Mouse (Mus musculus) bone marrow, adult 2 months (tissue): ENCODE measurements around the gene Pak7. TPM values are rescaled to one million over a fixed set of nuclear protein-coding genes. Genes with fewer than 3 reads are reported as not detected.

Experiments
- H3K27ac ChIP-seq: fragments of 200-500 bp; 2 replicates; pipeline ENCODE4 v1.5.1; 2012; ENCODE audit warnings: low read depth, mild to moderate bottlenecking, control low read depth, inconsistent platforms, low read length; ENCODE audit not compliant: control insufficient read depth, poor library complexity, insufficient read depth
- H3K4me1 ChIP-seq: fragments of 200-500 bp; 2 replicates; pipeline ENCODE4 v1.6.1; 2011; ENCODE audit warnings: low read length; ENCODE audit not compliant: control insufficient read depth, insufficient read depth
- H3K4me3 ChIP-seq: fragments of 200-500 bp; replicated peaks from 2 replicates; pipeline ENCODE3; 2011; ENCODE audit warnings: mild to moderate bottlenecking, low read depth, low read length, control low read depth; ENCODE audit not compliant: control insufficient read depth
- CTCF ChIP-seq: fragments of 200-500 bp; IDR thresholded peaks from 2 replicates; pipeline ENCODE4 v1.5.1; 2011; ENCODE audit warnings: low read length, control low read depth; ENCODE audit not compliant: control insufficient read depth, insufficient read depth
- POLR2A ChIP-seq: fragments of 200-500 bp; IDR thresholded peaks from 2 replicates; pipeline ENCODE4 v1.6.1; 2011; ENCODE audit warnings: low read depth, mild to moderate bottlenecking, control low read depth, low read length, borderline replicate concordance; ENCODE audit not compliant: control insufficient read depth
- WGBS: fragments of 180-500 bp; shearing (Covaris S2); methylation state at CpG from one replicate; pipeline ENCODE4 v1.1.7; 2018; 5-methylcytosine and 5-hydroxymethylcytosine counted together
- polyA plus RNA-seq: library from polyadenylated mRNA; stranded (reverse); fragments of >200 nt; gene quantifications from 2 replicates; pipeline ENCODE4 v1.2.4, GENCODE M21; 2011; ENCODE audit warnings: low replicate concordance; ENCODE audit not compliant: missing spikeins, insufficient read depth, insufficient read length

The Pak7 gene
- polyA plus RNA-seq, 1 experiment: not detected

DNA sequence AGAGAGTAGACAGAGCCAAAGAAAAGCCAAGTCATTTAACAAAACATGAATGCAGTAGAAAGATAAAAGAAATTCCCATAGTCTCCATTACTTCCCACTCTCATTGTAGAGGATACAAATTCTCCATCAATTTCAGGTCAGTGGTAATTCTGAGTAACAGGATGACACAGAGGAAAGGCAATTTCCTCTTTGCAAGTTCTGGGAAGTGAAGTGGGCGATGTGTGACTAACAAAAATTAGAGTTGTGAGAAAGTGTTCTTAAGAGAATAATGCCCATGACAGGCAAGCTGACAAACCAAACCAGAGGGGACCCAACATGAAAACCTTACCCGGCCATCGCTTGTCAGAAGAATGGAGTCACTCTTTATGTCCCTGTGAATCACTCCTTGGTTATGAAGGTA is 290.6 kb downstream of the Pak7 start:
- Histone ChIP-seq H3K4me3 (no peak overlapping the region), H3K27ac (no peak overlapping the region), H3K4me1 (no peaks in the 10 kb centered on the region)
- 61% methylated on average over 3 of the region's 3 CpGs for WGBS
- TF ChIP-seq CTCF (no peak), POLR2A (no peak)

DNA sequence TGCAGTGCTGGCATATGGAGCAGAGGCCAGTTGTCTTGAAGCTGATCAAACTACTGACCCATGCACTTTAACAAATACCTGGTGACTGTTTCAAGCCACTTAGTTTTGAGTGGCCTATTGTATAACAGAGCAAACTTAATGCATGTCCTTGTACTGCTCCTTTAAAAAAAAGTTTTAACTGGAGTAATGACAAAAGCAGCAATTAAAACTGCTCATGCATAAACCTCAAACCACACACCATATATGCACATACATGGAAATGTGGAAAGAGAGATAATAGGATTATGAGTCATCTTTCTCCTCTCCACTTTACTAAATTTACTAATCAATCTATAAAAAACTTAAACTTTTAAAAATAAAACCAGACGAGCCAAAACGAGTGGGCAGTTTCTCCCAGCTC is 291.8 kb downstream of the Pak7 start:
- 18% methylated on average over 2 of the region's 2 CpGs for WGBS
- Histone ChIP-seq H3K27ac (no peak overlapping the region), H3K4me1 (no peaks in the 10 kb centered on the region), H3K4me3 (no peak overlapping the region)
- TF ChIP-seq CTCF (no peak), POLR2A (no peak)

DNA sequence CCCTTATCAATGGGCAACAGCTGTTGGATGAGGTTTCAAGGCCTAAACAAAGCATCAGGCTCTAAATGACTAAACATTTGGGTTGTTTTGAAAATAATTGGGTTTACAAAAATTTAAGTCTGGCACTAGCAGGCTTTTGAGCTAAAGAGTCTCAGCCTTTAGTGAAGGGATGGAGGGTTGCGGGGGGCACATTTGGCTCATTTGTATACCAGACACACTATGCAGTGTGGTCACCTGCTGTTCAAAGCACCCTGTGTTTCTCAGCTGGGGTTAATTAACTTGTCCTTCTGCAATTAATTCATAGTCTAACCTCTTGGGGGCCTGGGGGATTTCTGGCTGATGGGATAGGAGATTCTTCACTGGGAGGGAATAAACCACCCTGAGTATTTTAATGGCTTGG is 323.4 kb downstream of the Pak7 start:
- 90% methylated on average over 1 of the region's 1 CpGs for WGBS
- H3K4me1 ChIP-seq: no peaks in the 10 kb centered on the region
- no peak for TF ChIP-seq POLR2A
- TF ChIP-seq CTCF: no peak

DNA sequence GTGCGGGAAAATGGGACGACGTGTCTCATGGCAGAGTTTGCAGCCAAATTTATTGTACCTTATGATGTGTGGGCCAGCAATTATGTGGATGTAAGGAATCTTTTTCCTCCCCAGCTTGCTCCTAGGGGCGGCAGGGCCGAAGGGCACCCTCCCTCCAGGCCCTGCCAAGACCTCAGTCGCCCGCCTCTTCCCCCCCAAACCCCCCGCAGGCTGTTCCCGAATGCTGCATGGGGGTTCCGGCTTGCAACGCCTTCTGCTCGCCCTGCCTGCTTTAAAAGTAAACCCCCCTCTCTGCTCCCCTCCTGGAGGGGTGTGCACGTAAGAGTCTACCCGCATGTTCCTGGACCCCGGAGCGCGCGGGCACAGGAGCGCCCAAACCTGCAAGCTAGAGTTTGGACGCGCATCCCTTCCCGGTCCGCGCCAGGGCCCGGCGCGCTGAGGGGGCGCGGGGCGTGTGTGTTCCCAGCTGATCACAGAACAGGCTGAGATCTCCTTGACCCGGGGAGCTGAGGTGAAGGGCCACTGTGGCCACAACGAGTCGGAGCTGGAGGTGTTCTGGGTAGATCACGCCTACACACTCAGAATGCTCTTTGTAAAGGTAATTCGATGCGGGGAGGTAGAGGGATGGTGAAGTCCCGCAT is 328.6 kb downstream of the Pak7 start:
- H3K4me1 ChIP-seq: no peaks in the 10 kb centered on the region
- 5% methylated on average over 37 of the region's 37 CpGs for WGBS
- TF ChIP-seq POLR2A (no peak), CTCF (no peak)
- H3K4me3 ChIP-seq: no peak overlapping the region
- H3K27ac ChIP-seq: no peak overlapping the region

More for the DNA sequence above, 323.4 kb downstream of the Pak7 start:
- Histone ChIP-seq H3K4me3 (no peak overlapping the region), H3K27ac (no peak overlapping the region)

DNA sequence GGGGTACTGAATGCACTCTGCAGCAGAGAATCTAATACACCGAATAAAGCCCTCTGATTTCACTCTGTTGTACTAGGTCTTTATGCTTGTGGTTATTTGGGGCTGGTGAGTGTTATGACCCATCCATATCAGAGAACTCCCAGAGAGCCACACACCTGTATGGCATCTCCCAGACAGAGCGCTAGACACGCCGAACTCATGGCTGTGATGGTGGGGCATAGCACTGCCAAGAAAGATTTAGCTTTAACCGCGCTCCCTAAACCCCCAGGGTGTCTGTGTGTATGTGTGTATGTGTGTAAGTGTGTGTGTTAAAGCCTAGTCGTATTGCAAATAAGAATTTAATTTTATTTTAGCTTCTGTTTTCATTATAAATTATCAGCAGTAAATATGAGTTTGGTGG is 329.4 kb downstream of the Pak7 start:
- no peak overlapping the region for H3K4me3 ChIP-seq
- H3K4me1 ChIP-seq: no peaks in the 10 kb centered on the region
- TF ChIP-seq CTCF (no peak), POLR2A (no peak)

DNA sequence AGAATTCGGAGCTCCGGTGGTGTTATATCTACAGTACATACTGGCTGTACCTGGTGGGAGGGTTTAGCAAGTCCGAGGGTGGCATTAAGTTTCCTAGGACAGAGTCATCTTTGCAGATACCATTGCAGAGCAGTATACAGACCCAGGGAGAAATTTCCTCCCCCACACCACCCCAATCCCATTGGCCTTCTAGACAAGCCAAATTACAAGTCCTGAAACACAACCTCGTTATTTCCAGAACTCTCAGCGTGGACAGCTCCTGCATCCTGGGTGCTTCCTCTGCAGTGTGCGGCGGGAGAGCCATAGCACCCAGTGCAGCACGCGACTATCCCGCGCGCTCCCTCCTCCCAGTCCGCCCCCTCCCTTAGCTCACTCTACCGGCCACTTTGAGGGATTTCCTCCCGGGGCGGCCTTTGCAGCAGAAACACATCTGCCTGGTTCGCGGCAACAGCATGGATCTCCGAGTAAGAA is 329.9 kb downstream of the Pak7 start:
- H3K4me3 ChIP-seq: no peak overlapping the region
- H3K4me1 ChIP-seq: no peaks in the 10 kb centered on the region
- WGBS: 7% methylated on average over 19 of the region's 19 CpGs
- H3K27ac ChIP-seq: no peak overlapping the region
- TF ChIP-seq POLR2A: no peak
- TF ChIP-seq CTCF: no peak

More for the DNA sequence above, 329.4 kb downstream of the Pak7 start:
- WGBS: 13% methylated on average over 7 of the region's 7 CpGs
- H3K27ac ChIP-seq: no peak overlapping the region

DNA sequence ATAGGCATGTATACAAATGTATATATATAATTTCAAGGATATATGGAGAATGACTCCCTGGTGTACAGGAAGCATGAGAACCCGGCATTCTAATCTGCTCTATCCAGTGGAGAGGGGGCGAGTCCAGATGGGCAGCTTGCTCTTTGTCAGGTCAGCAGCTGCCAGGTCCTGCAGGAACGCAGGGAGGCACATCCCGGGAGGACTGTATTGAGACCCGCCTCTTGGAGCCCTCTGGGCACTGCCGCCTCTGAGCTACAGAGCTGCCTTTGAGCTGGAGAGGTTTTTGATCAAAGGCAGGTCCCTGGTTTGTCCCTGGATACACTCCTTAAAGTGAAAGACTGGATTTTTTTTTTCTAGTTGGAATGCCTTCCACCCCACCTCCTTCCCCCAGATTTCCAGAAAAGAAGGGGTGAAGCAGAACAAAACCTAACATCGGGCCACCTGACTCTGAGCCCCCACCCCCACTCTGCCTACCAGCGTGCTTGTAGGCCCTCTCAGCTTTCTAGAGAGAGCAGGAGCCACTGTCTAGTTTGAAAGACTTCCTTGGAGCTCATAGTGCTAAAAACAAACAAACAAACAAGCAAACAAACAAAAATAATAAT is 336.0 kb downstream of the Pak7 start, which contains the start of gene Lamp5:
Gene Lamp5, plus strand, starts transcription at position 552 of the 602 bp plus-strand sequence.
- no peak within 1 kb of the TSS for H3K27ac ChIP-seq
- 26% methylated on average over 8 of the region's 8 CpGs for WGBS
- TF ChIP-seq CTCF (no peak), POLR2A (no peak)
- H3K4me1 ChIP-seq: no peaks in the 10 kb centered on the region
- no peak within 1 kb of the TSS for H3K4me3 ChIP-seq

DNA sequence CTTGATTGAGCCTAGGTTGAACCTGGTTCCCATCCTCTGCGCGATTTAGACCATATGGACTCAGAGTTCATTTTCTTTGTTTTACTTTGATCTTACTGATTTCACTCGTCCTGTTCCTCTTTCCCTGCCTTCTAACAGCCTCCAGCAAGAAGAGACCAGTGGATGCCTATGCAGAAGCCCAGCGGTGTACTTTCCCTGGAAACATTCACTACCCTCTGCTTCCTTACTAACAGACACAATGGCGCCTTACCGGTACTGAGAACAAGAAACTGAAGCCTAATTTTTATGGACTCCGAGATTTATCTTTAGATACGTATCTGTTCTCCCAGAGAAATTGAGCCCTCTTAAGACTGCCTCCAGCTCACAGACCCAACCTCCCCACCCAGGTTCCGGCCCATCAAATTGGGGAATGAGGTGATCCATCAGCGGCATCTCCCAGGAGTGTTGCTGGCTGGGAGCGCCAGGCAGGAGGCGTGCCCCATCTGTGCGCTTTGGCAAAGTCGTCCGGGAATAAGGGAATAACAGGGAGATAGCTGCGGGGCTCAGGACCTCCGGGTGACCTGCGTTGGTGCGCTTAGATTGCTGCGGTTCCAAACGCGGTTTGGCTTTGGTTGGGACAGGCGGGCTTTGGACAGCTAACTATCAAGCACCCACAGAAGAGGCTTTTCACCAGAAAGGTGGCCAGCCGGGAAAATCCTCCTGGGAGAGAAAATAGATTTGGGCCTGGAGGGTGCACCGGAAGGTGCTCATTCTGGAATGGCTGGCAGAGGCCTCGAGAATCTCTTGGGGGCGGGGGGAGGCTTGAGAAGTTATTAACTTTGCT is 336.8 kb downstream of the Pak7 start:
- TF ChIP-seq CTCF (no peak), POLR2A (no peak)
- WGBS: 28% methylated on average over 27 of the region's 27 CpGs
- H3K4me3 ChIP-seq: no peak overlapping the region
- no peaks in the 10 kb centered on the region for H3K4me1 ChIP-seq
- H3K27ac ChIP-seq: no peak overlapping the region
